Mouse (Mus musculus): Measurements from ENCODE around the gene Negr1. TPM values are rescaled to one million over a fixed set of nuclear protein-coding genes. Genes with fewer than 3 reads are reported as not detected.

Gene Negr1
- polyA plus RNA-seq, 1 experiment: 93.8 TPM

DNA sequence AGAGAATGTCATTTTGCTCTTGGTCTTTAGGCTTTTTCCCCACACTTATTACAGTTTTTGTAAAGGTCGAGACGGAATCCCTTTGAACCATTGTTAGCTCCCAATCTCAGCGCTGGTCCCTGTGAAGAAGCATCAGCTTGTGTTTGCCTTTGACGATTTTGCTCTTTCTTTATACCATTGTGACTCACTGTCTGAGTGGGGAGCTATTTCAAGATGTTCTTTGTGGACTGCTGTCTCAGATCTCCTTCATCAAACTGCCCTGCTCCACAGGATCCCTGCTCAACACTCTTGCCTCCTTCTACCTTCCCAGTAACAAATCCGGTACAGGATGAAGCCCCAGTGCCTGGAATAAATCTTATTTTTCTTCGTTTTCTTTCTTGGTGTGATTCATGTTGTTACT lies 536.8 kb downstream of the Negr1 start:
- no peak overlapping the region for H3K4me3 ChIP-seq (ENCODE audit: insufficient read depth, low read length)
- peaks cover 6% of the 10 kb centered on the region; the same call in 1 of the 2 replicates for H3K4me1 ChIP-seq (ENCODE audit: control insufficient read depth, insufficient read depth, low read length)
- no peak overlapping the region for H3K27ac ChIP-seq (ENCODE audit: insufficient read depth, low read length)
- no peak for TF ChIP-seq CTCF (IDR thresholded peaks at IDR 0.05; ENCODE audit: extremely low read depth, insufficient read depth, low read length)

DNA sequence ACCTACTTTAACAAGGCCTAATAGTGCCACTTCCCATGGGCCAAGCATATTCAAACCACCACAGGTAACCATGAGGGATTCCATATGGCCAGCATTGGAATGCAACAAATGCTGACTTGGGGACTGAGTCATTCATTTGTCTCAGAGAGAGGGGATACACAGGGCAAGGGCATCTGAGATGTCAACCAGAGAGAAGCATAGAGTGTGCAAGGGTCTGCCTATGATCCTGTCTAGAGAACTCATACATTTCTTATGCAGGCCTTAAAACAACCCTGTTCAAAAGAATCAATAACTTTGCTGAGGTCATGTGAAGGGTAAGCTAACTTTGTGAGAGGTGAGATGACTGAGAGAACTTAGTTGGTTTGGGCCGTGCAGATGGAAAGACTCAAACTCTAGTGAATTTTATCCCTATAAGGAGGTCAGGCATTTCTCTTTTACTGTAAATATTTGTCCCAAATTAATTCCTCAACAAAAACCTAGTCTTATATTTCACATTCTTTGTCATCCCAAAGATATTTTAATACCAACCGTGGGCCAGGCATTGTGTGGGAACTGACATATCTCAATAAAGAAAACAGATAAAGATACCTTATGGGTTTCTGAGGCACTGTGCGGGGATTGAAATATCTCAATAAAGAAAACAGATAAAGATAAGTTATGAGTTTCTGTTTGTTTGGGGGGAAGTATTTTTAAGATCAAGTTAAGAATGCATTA lies 543.4 kb downstream of the Negr1 start:
- TF ChIP-seq POLR2A (IDR thresholded peaks at IDR 0.05; ENCODE audit: extremely low read depth, insufficient read depth, low read length) (no peak), CTCF (IDR thresholded peaks at IDR 0.05; ENCODE audit: extremely low read depth, insufficient read depth, low read length) (no peak)

DNA sequence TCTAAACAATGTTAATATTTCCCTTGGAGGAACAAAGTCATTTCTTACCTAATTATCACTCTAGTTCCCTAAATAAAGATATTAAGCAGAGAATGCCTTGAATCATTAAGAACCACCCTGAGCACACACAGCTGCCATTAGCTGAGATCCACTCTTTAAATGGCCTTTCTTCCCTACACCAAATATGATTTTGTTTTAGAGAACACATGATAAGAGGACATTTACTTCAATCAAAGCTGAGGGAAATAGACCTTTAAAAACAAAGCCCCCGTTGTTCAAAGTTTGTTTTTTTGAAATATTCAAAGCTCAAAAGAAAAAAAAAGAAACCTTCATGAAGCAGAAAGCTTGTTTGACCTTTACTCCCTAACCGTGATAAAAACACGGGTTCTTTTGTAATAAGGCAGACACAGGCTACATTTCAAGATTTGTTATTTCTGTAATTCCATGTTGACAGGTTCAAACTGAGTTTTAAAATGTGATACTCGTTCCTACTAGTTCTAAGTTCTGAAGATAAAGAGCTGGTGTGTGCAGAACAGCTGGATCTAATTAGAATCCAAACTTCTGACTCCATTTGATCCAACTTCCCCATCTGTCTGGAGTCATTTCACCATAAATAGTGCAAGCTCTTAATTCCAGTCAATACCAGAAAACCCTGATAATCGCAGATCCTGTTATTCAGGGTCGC lies 544.1 kb downstream of the Negr1 start:
- Histone ChIP-seq H3K4me1 (ENCODE audit: control insufficient read depth, insufficient read depth, low read length) (no peaks in the 10 kb centered on the region), H3K4me3 (ENCODE audit: insufficient read depth, low read length) (no peak overlapping the region), H3K27ac (ENCODE audit: insufficient read depth, low read length) (no peak overlapping the region)
- TF ChIP-seq CTCF (IDR thresholded peaks at IDR 0.05; ENCODE audit: extremely low read depth, insufficient read depth, low read length) (no peak), POLR2A (IDR thresholded peaks at IDR 0.05; ENCODE audit: extremely low read depth, insufficient read depth, low read length) (no peak)

More for the DNA sequence above, 543.4 kb downstream of the Negr1 start:
- Histone ChIP-seq H3K4me1 (ENCODE audit: control insufficient read depth, insufficient read depth, low read length) (no peaks in the 10 kb centered on the region), H3K27ac (ENCODE audit: insufficient read depth, low read length) (no peak overlapping the region), H3K4me3 (ENCODE audit: insufficient read depth, low read length) (no peak overlapping the region)

DNA sequence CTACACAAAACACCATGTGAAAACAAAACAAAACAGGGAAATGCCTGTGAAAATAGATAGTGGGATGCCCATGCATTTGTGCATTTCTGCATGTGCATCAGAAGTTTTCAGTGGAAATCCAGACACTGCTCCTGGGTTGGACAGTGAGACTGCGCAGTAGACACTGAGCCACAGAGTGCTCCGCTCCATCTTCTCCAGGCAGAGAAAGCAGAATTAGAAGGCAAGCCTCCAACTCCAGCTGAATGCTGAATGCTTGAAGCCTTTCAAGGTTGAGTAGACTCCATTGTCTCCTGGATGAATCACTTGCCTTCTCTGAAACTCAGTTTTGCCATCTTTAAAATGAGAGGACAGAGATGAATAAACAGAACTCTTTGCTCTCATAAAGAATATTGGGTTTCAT lies 546.6 kb downstream of the Negr1 start:
- H3K27ac ChIP-seq (ENCODE audit: insufficient read depth, low read length): no peak overlapping the region
- H3K4me1 ChIP-seq (ENCODE audit: control insufficient read depth, insufficient read depth, low read length): no peaks in the 10 kb centered on the region
- no peak for TF ChIP-seq POLR2A (IDR thresholded peaks at IDR 0.05; ENCODE audit: extremely low read depth, insufficient read depth, low read length)
- TF ChIP-seq CTCF (IDR thresholded peaks at IDR 0.05; ENCODE audit: extremely low read depth, insufficient read depth, low read length): no peak
- H3K4me3 ChIP-seq (ENCODE audit: insufficient read depth, low read length): no peak overlapping the region

DNA sequence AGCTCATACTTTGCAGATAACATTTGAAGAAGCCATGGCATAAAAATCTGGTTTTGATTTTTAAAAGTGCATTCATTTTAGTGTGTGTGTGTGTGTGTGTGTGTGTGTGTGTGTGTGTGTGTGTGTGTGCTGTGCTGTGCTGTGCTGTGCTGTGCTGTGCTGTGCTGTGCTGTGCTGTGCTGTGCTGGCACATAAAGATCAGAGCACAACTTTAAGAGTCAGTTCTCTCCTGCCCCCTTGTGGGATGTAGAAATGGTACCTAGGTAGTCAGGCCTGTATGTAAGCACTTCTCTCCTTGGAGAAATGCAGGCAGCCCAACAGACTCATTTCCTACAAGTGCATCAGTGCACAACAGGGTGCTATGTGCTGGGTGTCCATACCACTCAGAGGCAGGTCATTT lies 547.7 kb downstream of the Negr1 start:
- TF ChIP-seq POLR2A (IDR thresholded peaks at IDR 0.05; ENCODE audit: extremely low read depth, insufficient read depth, low read length) (no peak), CTCF (IDR thresholded peaks at IDR 0.05; ENCODE audit: extremely low read depth, insufficient read depth, low read length) (peak; percentile 50)
- Histone ChIP-seq H3K4me3 (ENCODE audit: insufficient read depth, low read length) (no peak overlapping the region), H3K4me1 (ENCODE audit: control insufficient read depth, insufficient read depth, low read length) (no peaks in the 10 kb centered on the region), H3K27ac (ENCODE audit: insufficient read depth, low read length) (no peak overlapping the region)

DNA sequence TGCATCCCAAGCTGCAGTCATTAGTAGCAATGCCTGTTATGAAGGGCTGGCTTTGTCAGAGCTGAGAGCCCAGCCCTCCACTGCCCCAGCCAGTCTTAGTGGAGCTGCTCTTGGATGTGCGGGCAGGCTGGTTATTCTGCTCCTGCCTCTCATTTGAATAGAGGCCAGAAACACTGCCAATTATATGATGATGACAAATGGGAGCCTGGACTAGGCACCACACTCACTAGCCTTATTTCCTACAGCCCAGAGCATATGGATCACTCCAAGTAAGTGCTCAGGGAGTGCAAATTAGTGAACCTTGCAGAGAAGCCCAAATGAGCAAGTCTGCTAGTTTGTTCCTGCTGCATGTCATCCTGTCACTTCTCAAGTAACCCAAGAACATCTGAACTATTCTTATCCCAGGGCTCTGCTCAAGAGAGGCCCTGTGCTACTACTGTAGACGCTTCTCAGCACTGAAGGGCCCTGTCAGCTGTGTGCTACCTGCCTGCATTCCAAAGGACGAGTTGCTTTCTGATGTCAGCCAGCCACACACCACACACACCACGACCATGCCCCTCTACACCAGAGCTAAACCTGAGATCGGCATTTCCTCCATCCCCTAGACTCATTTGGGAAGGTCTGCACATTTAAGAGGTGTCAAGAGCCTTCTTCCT lies 553.6 kb downstream of the Negr1 start:
- peaks cover 4% of the 10 kb centered on the region; the same call in 1 of the 2 replicates for H3K4me1 ChIP-seq (ENCODE audit: control insufficient read depth, insufficient read depth, low read length)
- no peak for TF ChIP-seq CTCF (IDR thresholded peaks at IDR 0.05; ENCODE audit: extremely low read depth, insufficient read depth, low read length)
- TF ChIP-seq POLR2A (IDR thresholded peaks at IDR 0.05; ENCODE audit: extremely low read depth, insufficient read depth, low read length): no peak
- H3K27ac ChIP-seq (ENCODE audit: insufficient read depth, low read length): peak overlapping the region; percentile 9; the same call in 1 of the 2 replicates
- no peak overlapping the region for H3K4me3 ChIP-seq (ENCODE audit: insufficient read depth, low read length)

DNA sequence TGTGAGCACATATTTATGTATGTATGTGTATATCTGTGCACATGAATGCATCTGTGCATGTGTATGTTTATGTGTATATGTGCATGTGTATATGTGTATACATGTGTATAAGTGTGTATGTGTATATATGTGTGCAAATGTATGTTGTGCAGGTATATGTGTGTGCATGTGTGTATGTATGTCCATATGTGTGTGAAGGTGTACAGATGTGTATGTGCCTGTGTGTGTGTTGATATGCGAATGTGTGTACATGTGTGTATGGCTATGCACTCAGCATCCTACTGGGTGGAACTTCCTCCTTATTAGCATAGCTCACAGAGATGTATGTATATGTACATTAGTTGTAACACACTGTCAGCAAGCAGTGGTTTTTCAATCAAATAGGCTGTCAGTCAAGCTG lies 554.4 kb downstream of the Negr1 start:
- no peak overlapping the region for H3K27ac ChIP-seq (ENCODE audit: insufficient read depth, low read length)
- no peak for TF ChIP-seq CTCF (IDR thresholded peaks at IDR 0.05; ENCODE audit: extremely low read depth, insufficient read depth, low read length)
- TF ChIP-seq POLR2A (IDR thresholded peaks at IDR 0.05; ENCODE audit: extremely low read depth, insufficient read depth, low read length): no peak
- no peak overlapping the region for H3K4me3 ChIP-seq (ENCODE audit: insufficient read depth, low read length)
- H3K4me1 ChIP-seq (ENCODE audit: control insufficient read depth, insufficient read depth, low read length): peaks cover 4% of the 10 kb centered on the region; the same call in 1 of the 2 replicates

DNA sequence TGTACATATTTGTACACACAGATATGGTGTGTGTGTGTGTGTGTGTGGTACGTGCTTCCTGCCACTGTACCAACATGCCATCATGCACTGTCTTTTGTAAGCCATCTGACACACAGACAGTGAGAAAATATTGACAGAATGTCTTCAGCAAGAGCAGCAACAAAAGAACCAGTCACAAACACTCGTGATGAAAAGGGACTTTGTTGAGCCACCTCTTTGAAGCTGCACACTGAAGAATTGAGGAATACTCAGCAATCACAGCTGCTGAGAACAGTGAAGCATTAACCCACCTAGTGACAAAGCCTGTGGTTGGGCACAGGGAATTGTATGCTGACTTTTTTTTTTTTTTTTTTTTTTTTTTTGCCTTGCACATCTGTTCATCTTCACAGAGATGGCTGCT lies 558.3 kb downstream of the Negr1 start:
- peaks cover 3% of the 10 kb centered on the region; the same call in 1 of the 2 replicates for H3K4me1 ChIP-seq (ENCODE audit: control insufficient read depth, insufficient read depth, low read length)
- no peak overlapping the region for H3K4me3 ChIP-seq (ENCODE audit: insufficient read depth, low read length)
- no peak overlapping the region for H3K27ac ChIP-seq (ENCODE audit: insufficient read depth, low read length)
- no peak for TF ChIP-seq CTCF (IDR thresholded peaks at IDR 0.05; ENCODE audit: extremely low read depth, insufficient read depth, low read length)
- no peak for TF ChIP-seq POLR2A (IDR thresholded peaks at IDR 0.05; ENCODE audit: extremely low read depth, insufficient read depth, low read length)

DNA sequence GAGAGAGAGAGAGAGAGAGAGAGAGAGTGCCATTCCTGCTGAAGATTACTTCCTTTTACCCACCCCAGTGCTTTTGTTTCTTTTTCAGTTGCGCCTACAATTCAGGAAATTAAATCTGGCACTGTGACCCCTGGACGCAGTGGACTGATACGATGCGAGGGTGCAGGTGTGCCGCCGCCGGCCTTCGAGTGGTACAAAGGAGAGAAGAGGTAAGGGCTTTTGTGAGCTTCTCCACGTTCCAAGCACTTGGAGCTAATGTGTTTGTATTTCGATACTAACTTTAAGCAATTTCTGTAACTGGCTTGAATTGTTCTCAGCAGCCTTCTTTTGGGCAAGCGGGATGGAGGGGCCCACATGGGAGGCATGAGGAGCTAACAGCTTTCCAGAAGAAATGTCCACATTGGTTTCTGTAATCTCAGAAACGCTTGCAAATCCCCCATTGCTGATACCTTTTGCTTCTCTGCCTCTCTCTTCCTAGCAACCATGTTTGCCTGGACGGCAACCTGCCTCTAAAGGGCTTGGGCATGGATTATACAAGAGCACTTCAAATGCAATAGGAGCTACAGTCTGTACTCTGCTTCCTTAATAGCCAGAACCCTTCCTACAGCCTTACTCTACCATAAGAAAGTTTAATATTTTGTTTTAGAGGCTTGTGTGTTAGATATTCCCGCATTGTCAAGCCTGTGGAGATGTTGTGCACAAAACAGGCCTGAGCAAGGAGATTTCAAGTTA lies 584.7 kb downstream of the Negr1 start:
- H3K27ac ChIP-seq (ENCODE audit: insufficient read depth, low read length): no peak overlapping the region
- H3K4me1 ChIP-seq (ENCODE audit: control insufficient read depth, insufficient read depth, low read length): no peaks in the 10 kb centered on the region
- H3K4me3 ChIP-seq (ENCODE audit: insufficient read depth, low read length): no peak overlapping the region
- no peak for TF ChIP-seq POLR2A (IDR thresholded peaks at IDR 0.05; ENCODE audit: extremely low read depth, insufficient read depth, low read length)
- TF ChIP-seq CTCF (IDR thresholded peaks at IDR 0.05; ENCODE audit: extremely low read depth, insufficient read depth, low read length): no peak
